Mouse (Mus musculus) liver, adult 2 months (tissue): Measurements from ENCODE around the gene Bank1.

Experiments used
- CTCF ChIP-seq: fragments of 200-500 bp; IDR thresholded peaks from 2 replicates; pipeline ENCODE4 v1.5.1; 2011; ENCODE audit warnings: low read depth, low read length, control low read depth
- POLR2A ChIP-seq: fragments of 200-500 bp; IDR thresholded peaks from 2 replicates; pipeline ENCODE4 v1.6.1; 2011; ENCODE audit warnings: low read length, control low read depth; ENCODE audit not compliant: insufficient read depth; ENCODE audit errors: extremely low read depth

GRCm38 (mm10) chr3:136007846-136008245 is 318.0 kb downstream of the Bank1 start:
- TF ChIP-seq CTCF (no peak), POLR2A (no peak)
